Mouse (Mus musculus) monocyte, adult 59 days (primary cell): ENCODE data around the gene Enkur. TPM values are rescaled to one million over a fixed set of nuclear protein-coding genes. Genes with fewer than 3 reads are reported as not detected.

Experiments used
- total RNA-seq, 2 experiments: library from RNA; stranded (reverse); gene quantifications; one replicate each; pipeline ENCODE4 v1.2.4; 2023

Gene Enkur
- 1 to 10 TPM; 1.7 to 1.9 TPM for total RNA-seq

GRCm38 (mm10) chr2:21204912-21205830, at the start of gene Enkur, which contains the start of gene Thnsl1:
Enkur (minus strand) TSS chr2:21205365.
Thnsl1 (plus strand) TSS chr2:21205724.

Other genes starting within 250 kb of the Enkur start
- gene Arhgap21, start 236.5 kb downstream of the Enkur start, total RNA-seq: 10 to 100 TPM; 34.8 to 61.7 TPM
- 1 to 10 TPM; 3.2 to 5.2 TPM for gene Thnsl1, start 359 bp upstream of the Enkur start, total RNA-seq
- not detected for gene Gpr158, start 162.2 kb upstream of the Enkur start, total RNA-seq